In genomic region chr11:113417948-113418347, GRCm38 (mm10) we compare ENCODE assay signal across 21 mouse cellular contexts.
DNase-seq lines count a peak whose midpoint lies in the region; ATAC-seq and TF ChIP-seq lines count a peak whose summit lies in the region.
"Had no signal": no experiment of that assay in that cellular context is flagged by ENCODE, and none has a peak within 500 bp of the region (broad histone marks: within the 10 kb centered on the region; RNA-seq: fewer than 3 reads in every experiment).

No protein-coding gene starts in this region.

- ATAC-seq in liver, embryonic 14.5 days (ENCODE audit: insufficient read depth) = no peak
- ATAC-seq: inflammation-experienced regulatory T-cells, adult 6 months had no signal

- H3K4me2 ChIP-seq in liver, embryonic 14.5 days (ENCODE audit: low read depth) = no peak overlapping the region
- H3K4me2 ChIP-seq: embryonic facial prominence, embryonic 12.5 days; heart, embryonic 13.5 days; kidney, embryonic 15.5 days; limb, embryonic 13.5 days had no signal

- 63% methylated on average over 4 of the region's 4 CpGs for WGBS in liver, embryonic 14.5 days (ENCODE audit: insufficient replicate concordance)

- no peak for DNase-seq in liver, embryonic 14.5 days (ENCODE audit: low read depth in 3 of 3, low spot score in 3 of 3)
- DNase-seq in liver (no peak), A20 (ENCODE audit: low read depth, low spot score) (peak; percentile 29)
- DNase-seq in induced T-regulatory cell, adult 2 months (ENCODE audit: low read depth) = peak; percentile 36
- DNase-seq in adrenal gland, adult 2 months = no peak
- DNase-seq in adrenal gland, postnatal 36 days = no peak
- no peak for DNase-seq in frontal cortex, postnatal 14 days (ENCODE audit: low spot score in 2 of 2)
- DNase-seq: adrenal gland, postnatal 25 days; cerebellum, postnatal 36 days; heart, postnatal 4 days; layer of hippocampus, adult 9-11 months; lung, adult 2 months; right cerebral cortex, adult 18-20 months; spleen, adult 18-20 months had no signal

- no peaks in the 10 kb centered on the region for H3K27me3 ChIP-seq in liver, embryonic 14.5 days (ENCODE audit: control insufficient read depth, insufficient read depth, low read length)
- no peaks in the 10 kb centered on the region for H3K27me3 ChIP-seq in E14TG2a.4 (ENCODE audit: insufficient read depth, low read length)
- H3K27me3 ChIP-seq: embryonic facial prominence, embryonic 12.5 days; heart, embryonic 13.5 days; kidney, embryonic 15.5 days; limb, embryonic 13.5 days; megakaryocyte, embryonic 14.5 days had no signal

- TF ChIP-seq EP300 in liver, embryonic 14.5 days (IDR thresholded peaks at IDR 0.05; ENCODE audit: low read depth) = no peak

- H3K27ac ChIP-seq in liver, embryonic 14.5 days = no peak overlapping the region
- H3K27ac ChIP-seq: embryonic facial prominence, embryonic 12.5 days; heart, embryonic 13.5 days; kidney, embryonic 15.5 days; limb, embryonic 13.5 days had no signal

- H3K4me3 ChIP-seq in liver, embryonic 14.5 days (ENCODE audit: insufficient read depth in 1 of 2, low read depth in 2 of 2, low read length in 2 of 2) = no peak overlapping the region
- H3K4me3 ChIP-seq in E14TG2a.4 (replicated peaks; ENCODE audit: low read length) = no peak overlapping the region
- H3K4me3 ChIP-seq: embryonic facial prominence, embryonic 12.5 days; heart, embryonic 13.5 days; kidney, embryonic 15.5 days; limb, embryonic 13.5 days; megakaryocyte, embryonic 14.5 days had no signal

- peak; percentile 40 for TF ChIP-seq CTCF in liver, embryonic 14.5 days (IDR thresholded peaks at IDR 0.05; ENCODE audit: low read depth)
- peak; percentile 16 for TF ChIP-seq CTCF in E14TG2a.4 (conservative IDR thresholded peaks at IDR 0.05; ENCODE audit: low read length)

- H3K36me3 ChIP-seq in liver, embryonic 14.5 days (replicated peaks; ENCODE audit: control insufficient read depth, insufficient read depth, low read depth) = no peaks in the 10 kb centered on the region
- no peaks in the 10 kb centered on the region for H3K36me3 ChIP-seq in E14TG2a.4 (ENCODE audit: insufficient read depth, low read length)
- H3K36me3 ChIP-seq: embryonic facial prominence, embryonic 12.5 days; heart, embryonic 13.5 days; kidney, embryonic 15.5 days; limb, embryonic 13.5 days had no signal

- no peaks in the 10 kb centered on the region for H3K9me3 ChIP-seq in liver, embryonic 14.5 days (ENCODE audit: control insufficient read depth, low read length)
- H3K9me3 ChIP-seq in E14TG2a.4 (ENCODE audit: low read length) = no peaks in the 10 kb centered on the region; the same call in 1 of the 2 replicates
- H3K9me3 ChIP-seq: embryonic facial prominence, embryonic 12.5 days; heart, embryonic 13.5 days; kidney, embryonic 15.5 days had no signal

- H3K9ac ChIP-seq in liver, embryonic 14.5 days (replicated peaks) = no peak overlapping the region
- H3K9ac ChIP-seq: embryonic facial prominence, embryonic 12.5 days; heart, embryonic 13.5 days; kidney, embryonic 15.5 days; limb, embryonic 13.5 days had no signal

- H3K4me1 ChIP-seq in liver, embryonic 14.5 days (replicated peaks; ENCODE audit: control insufficient read depth in 2 of 2, insufficient read depth in 2 of 2, low read length in 1 of 2) = no peaks in the 10 kb centered on the region; a peak in 1 of 4 replicates
- peaks cover 9% of the 10 kb centered on the region; the same call in 1 of the 2 replicates for H3K4me1 ChIP-seq in E14TG2a.4 (replicated peaks; ENCODE audit: low read depth, low read length)
- H3K4me1 ChIP-seq: embryonic facial prominence, embryonic 12.5 days; heart, embryonic 13.5 days; kidney, embryonic 15.5 days; limb, embryonic 13.5 days had no signal

Comparison
In these comparisons a context has a peak if more than half of its experiments do, and no peak if none do; other contexts are left out.
1. DNase-seq: peak in A20 (single experiment) and induced T-regulatory cell, adult 2 months (single experiment); none in liver, embryonic 14.5 days (0 of 3), liver (single experiment), adrenal gland, adult 2 months (single experiment), adrenal gland, postnatal 36 days (0 of 2) and frontal cortex, postnatal 14 days (0 of 2).